Mouse (Mus musculus): Measurements from ENCODE around the gene Slc46a1. TPM values are rescaled to one million over a fixed set of nuclear protein-coding genes. Genes with fewer than 3 reads are reported as not detected.

The Slc46a1 gene
- polyA plus RNA-seq, 1 experiment: 1.6 TPM

GRCm38 (mm10) chr11:78462669-78463068 lies 2.8 kb upstream of the Slc46a1 start:
- H3K4me3 ChIP-seq (replicated peaks; ENCODE audit: control insufficient read depth, low read depth, low read length): no peak overlapping the region
- WGBS: 87% methylated on average over 5 of the region's 5 CpGs
- peaks cover 6% of the 10 kb centered on the region for H3K4me1 ChIP-seq (ENCODE audit: control insufficient read depth, insufficient read depth, low read length)
- TF ChIP-seq CTCF (IDR thresholded peaks at IDR 0.05; ENCODE audit: control insufficient read depth, insufficient read depth, low read length) (no peak), POLR2A (IDR thresholded peaks at IDR 0.05; ENCODE audit: borderline replicate concordance, control insufficient read depth, low read depth, low read length) (no peak)
- H3K27ac ChIP-seq (ENCODE audit: control insufficient read depth, insufficient read depth, low read depth, low read length, poor library complexity): no peak overlapping the region

GRCm38 (mm10) chr11:78463286-78464036 lies 2.0 kb upstream of the Slc46a1 start:
- Histone ChIP-seq H3K4me1 (ENCODE audit: control insufficient read depth, insufficient read depth, low read length) (peaks cover 6% of the 10 kb centered on the region), H3K27ac (ENCODE audit: control insufficient read depth, insufficient read depth, low read depth, low read length, poor library complexity) (no peak overlapping the region), H3K4me3 (replicated peaks; ENCODE audit: control insufficient read depth, low read depth, low read length) (no peak overlapping the region)
- TF ChIP-seq CTCF (IDR thresholded peaks at IDR 0.05; ENCODE audit: control insufficient read depth, insufficient read depth, low read length): no peak
- TF ChIP-seq POLR2A (IDR thresholded peaks at IDR 0.05; ENCODE audit: borderline replicate concordance, control insufficient read depth, low read depth, low read length): no peak
- WGBS: 68% methylated on average over 13 of the region's 13 CpGs

GRCm38 (mm10) chr11:78465116-78465515 lies 381 bp upstream of the Slc46a1 start:
- Histone ChIP-seq H3K27ac (ENCODE audit: control insufficient read depth, insufficient read depth, low read depth, low read length, poor library complexity) (no peak overlapping the region; the same call in 1 of the 2 replicates), H3K4me1 (ENCODE audit: control insufficient read depth, insufficient read depth, low read length) (peaks cover 6% of the 10 kb centered on the region), H3K4me3 (replicated peaks; ENCODE audit: control insufficient read depth, low read depth, low read length) (peak overlapping the region; percentile 84)
- WGBS: 51% methylated on average over 9 of the region's 9 CpGs
- TF ChIP-seq CTCF (IDR thresholded peaks at IDR 0.05; ENCODE audit: control insufficient read depth, insufficient read depth, low read length) (no peak), POLR2A (IDR thresholded peaks at IDR 0.05; ENCODE audit: borderline replicate concordance, control insufficient read depth, low read depth, low read length) (no peak)

- H3K4me1 ChIP-seq (ENCODE audit: control insufficient read depth, insufficient read depth, low read length): peaks cover 6% of the 10 kb centered on the region
- H3K4me3 ChIP-seq (replicated peaks; ENCODE audit: control insufficient read depth, low read depth, low read length): no peak overlapping the region
- TF ChIP-seq CTCF (IDR thresholded peaks at IDR 0.05; ENCODE audit: control insufficient read depth, insufficient read depth, low read length) (no peak), POLR2A (IDR thresholded peaks at IDR 0.05; ENCODE audit: borderline replicate concordance, control insufficient read depth, low read depth, low read length) (no peak)
- 73% methylated on average over 23 of the region's 23 CpGs for WGBS
- no peak overlapping the region; the same call in 1 of the 2 replicates for H3K27ac ChIP-seq (ENCODE audit: control insufficient read depth, insufficient read depth, low read depth, low read length, poor library complexity)
These were observed 880 bp downstream of the Slc46a1 start for GRCm38 (mm10) chr11:78466242-78466912.

- peaks cover 6% of the 10 kb centered on the region for H3K4me1 ChIP-seq (ENCODE audit: control insufficient read depth, insufficient read depth, low read length)
- H3K27ac ChIP-seq (ENCODE audit: control insufficient read depth, insufficient read depth, low read depth, low read length, poor library complexity): no peak overlapping the region
- no peak for TF ChIP-seq POLR2A (IDR thresholded peaks at IDR 0.05; ENCODE audit: borderline replicate concordance, control insufficient read depth, low read depth, low read length)
- no peak for TF ChIP-seq CTCF (IDR thresholded peaks at IDR 0.05; ENCODE audit: control insufficient read depth, insufficient read depth, low read length)
- H3K4me3 ChIP-seq (replicated peaks; ENCODE audit: control insufficient read depth, low read depth, low read length): no peak overlapping the region
- 77% methylated on average over 7 of the region's 7 CpGs for WGBS
These were observed 2.0 kb downstream of the Slc46a1 start for GRCm38 (mm10) chr11:78467515-78467914.

- TF ChIP-seq CTCF (IDR thresholded peaks at IDR 0.05; ENCODE audit: control insufficient read depth, insufficient read depth, low read length): no peak
- TF ChIP-seq POLR2A (IDR thresholded peaks at IDR 0.05; ENCODE audit: borderline replicate concordance, control insufficient read depth, low read depth, low read length): no peak
- H3K4me3 ChIP-seq (replicated peaks; ENCODE audit: control insufficient read depth, low read depth, low read length): no peak overlapping the region
- no peak overlapping the region for H3K27ac ChIP-seq (ENCODE audit: control insufficient read depth, insufficient read depth, low read depth, low read length, poor library complexity)
- H3K4me1 ChIP-seq (ENCODE audit: control insufficient read depth, insufficient read depth, low read length): peaks cover 6% of the 10 kb centered on the region
- 44% methylated on average over 3 of the region's 3 CpGs for WGBS
These were observed 2.4 kb downstream of the Slc46a1 start for GRCm38 (mm10) chr11:78467932-78468331.

- 79% methylated on average over 10 of the region's 10 CpGs for WGBS
- Histone ChIP-seq H3K27ac (ENCODE audit: control insufficient read depth, insufficient read depth, low read depth, low read length, poor library complexity) (no peak overlapping the region), H3K4me1 (ENCODE audit: control insufficient read depth, insufficient read depth, low read length) (no peaks in the 10 kb centered on the region), H3K4me3 (replicated peaks; ENCODE audit: control insufficient read depth, low read depth, low read length) (no peak overlapping the region)
- TF ChIP-seq CTCF (IDR thresholded peaks at IDR 0.05; ENCODE audit: control insufficient read depth, insufficient read depth, low read length): no peak
- TF ChIP-seq POLR2A (IDR thresholded peaks at IDR 0.05; ENCODE audit: borderline replicate concordance, control insufficient read depth, low read depth, low read length): no peak
These were observed 6.0 kb downstream of the Slc46a1 start for GRCm38 (mm10) chr11:78471326-78472103.

GRCm38 (mm10) chr11:78475289-78475688 lies 9.8 kb downstream of the Slc46a1 start:
- H3K27ac ChIP-seq (ENCODE audit: control insufficient read depth, insufficient read depth, low read depth, low read length, poor library complexity): no peak overlapping the region
- no peak for TF ChIP-seq CTCF (IDR thresholded peaks at IDR 0.05; ENCODE audit: control insufficient read depth, insufficient read depth, low read length)
- no peak for TF ChIP-seq POLR2A (IDR thresholded peaks at IDR 0.05; ENCODE audit: borderline replicate concordance, control insufficient read depth, low read depth, low read length)
- 19% methylated on average over 3 of the region's 3 CpGs for WGBS

More at GRCm38 (mm10) chr11:78475289-78475688, 9.8 kb downstream of the Slc46a1 start:
- H3K4me3 ChIP-seq (replicated peaks; ENCODE audit: control insufficient read depth, low read depth, low read length): no peak overlapping the region
- H3K4me1 ChIP-seq (ENCODE audit: control insufficient read depth, insufficient read depth, low read length): no peaks in the 10 kb centered on the region
